Mouse (Mus musculus): Measurements from ENCODE around the gene Mavs.

Mavs gene

DNA sequence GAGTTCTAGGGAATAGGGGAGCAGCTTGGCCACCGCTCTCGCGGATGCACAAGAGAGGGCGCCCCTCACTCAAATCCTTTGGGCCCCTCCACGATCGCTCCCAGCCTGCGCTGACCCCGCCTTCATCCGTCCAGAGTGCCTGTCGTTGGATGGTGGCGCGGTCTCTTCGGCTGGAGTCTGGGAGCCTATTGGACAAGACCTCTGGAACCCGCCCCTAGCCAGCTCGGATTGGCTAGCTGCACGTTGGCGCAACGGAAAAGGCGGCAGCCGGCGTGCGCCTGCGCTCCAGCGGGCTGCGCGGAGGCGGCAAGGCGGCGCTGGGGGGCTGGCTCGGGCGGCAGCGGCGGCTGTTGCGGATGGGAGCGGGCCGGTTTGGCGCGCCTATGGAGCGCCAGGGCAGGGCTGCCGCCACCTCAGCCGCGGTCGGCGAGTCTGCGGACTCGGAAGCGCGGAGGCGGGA is 28.4 kb downstream of the Mavs start, which contains the start of gene Pank2:
Pank2 (plus strand) TSS at position 283 of the 460 bp plus-strand sequence.
- DNase-seq (ENCODE audit: low read depth): peak; percentile 97

DNA sequence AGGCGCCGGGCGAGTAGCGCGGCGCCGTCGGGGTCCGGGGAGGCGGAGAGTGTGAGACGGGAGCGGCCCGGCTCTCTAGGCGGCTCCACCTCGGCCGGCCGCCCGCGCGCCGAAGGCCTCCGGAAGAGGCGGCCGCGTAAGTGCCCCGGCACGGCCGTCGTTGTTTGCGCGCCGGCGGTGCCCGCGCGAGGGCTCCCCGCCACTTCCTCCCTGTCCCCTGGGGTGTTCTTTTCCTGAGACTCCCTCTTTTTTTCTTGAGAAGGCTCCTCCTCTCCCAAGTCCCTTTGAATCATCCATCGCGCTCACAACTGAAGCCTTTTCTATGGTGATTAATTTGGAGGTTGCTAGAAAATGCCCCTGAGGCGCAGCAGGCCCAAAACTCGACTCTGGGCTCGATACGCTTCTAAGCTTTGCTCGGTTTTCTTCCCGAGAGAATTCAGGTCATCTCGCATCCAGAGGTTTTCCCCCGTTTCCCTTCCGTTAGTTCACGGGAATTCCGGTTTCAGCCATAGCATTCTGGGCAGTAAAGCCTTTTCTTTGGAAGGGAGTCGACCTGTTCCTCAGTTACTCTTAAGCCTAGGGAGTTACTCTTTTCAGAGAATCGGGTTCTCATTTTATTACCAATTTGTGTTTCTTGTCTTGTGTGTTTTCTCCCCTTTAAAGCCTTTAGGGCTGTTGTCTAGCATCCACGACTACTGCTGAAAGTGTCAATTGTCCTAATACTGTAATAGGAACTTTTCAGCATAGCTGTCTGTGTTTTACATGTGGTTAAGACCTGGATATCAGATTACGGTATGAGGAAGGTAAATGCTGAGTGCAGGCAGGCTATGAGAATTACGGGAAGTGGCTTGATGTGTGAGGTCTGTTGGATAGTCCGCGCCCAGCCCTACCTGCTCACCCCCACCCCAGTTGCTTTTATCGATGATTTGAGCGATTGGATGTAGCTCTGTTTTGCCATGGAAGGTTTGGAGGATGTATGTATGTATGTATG is 29.1 kb downstream of the Mavs start:
- DNase-seq (ENCODE audit: low read depth): peak; percentile 87

DNA sequence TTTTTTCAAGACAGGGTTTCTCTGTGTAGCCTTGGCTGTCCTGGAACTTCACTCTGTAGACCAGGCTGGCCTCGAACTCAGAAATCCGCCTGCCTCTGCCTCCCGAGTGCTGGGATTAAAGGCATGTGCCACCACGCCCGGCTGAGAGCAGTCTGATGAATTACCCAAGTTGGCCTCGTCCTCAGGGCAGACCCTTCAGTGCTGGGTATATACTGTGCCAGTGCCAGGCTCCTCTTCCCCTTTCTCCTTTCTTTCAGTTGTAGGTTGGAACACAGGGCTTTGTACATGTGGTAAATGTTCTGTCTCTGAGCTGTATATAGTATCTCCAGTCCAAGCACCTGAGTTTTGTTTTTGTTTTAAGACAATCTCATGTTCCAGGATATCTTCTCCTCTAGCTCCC is 30.2 kb downstream of the Mavs start:
- DNase-seq (ENCODE audit: low read depth): no peak

- DNase-seq (ENCODE audit: low read depth): no peak
Observed at GRCm38 (mm10) chr2:131265056-131265455, 31.2 kb downstream of the Mavs start.

- no peak for DNase-seq (ENCODE audit: low read depth)
Observed at GRCm38 (mm10) chr2:131275493-131275892, 41.6 kb downstream of the Mavs start.

GRCm38 (mm10) chr2:131276722-131277121 is 42.9 kb downstream of the Mavs start:
- no peak for DNase-seq (ENCODE audit: low read depth)

DNA sequence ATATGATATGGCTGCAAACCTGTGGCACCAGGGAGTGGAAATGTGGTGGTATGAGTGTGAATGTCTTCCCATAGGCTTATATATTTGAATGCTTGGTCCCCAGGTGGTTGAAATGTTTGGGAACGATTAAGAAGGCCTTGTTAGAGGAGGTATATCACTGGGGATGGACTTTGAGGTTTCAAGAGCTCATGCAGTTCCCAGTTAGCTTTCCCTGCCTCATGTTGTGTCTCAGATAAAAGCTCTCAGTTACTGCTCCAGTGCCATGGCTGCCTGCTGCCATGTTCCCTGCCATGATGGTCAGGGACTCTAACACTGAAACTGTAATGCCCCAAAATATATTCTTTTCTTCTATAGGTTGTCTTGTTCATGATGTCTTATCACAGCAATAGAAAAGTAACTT is 47.7 kb downstream of the Mavs start:
- no peak for DNase-seq (ENCODE audit: low read depth)

- DNase-seq (ENCODE audit: low read depth): no peak
Observed at GRCm38 (mm10) chr2:131286276-131286675, 52.4 kb downstream of the Mavs start.

- DNase-seq (ENCODE audit: low read depth): no peak
Observed at GRCm38 (mm10) chr2:131290669-131291068, 56.8 kb downstream of the Mavs start.

DNA sequence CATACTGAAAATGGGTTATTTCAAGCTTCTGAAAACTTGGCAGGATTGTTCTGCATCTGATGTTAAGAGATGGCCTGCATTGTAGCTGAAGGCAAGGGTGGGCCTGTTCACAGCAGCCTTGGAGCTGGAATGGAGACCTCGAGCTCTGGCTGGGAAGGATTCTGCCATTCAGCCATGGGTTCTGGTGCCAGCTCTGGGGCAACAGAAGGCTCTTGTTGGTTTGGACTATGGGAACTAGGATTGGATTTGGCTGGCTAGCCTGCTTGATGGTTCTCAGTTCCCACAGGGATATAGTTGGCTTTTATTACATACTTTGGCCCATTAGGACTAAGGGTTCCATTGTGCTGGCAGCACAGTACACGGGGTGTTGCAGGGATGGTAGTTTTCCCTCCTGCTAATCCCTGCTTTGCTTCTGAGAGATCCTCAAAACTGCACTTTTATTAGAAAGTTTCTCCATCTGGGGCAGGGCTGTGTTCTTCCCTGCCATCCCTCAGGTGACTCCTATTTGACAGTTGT is 62.9 kb downstream of the Mavs start:
- no peak for DNase-seq (ENCODE audit: low read depth)

Data from induced T-regulatory cell, adult 2 months (primary cell).